Mouse (Mus musculus): ENCODE results near the gene Tyrobp. TPM values are rescaled to one million over a fixed set of nuclear protein-coding genes. Genes with fewer than 3 reads are reported as not detected.

Tyrobp gene
- polyA plus RNA-seq, 1 experiment, result 0.91 TPM

DNA sequence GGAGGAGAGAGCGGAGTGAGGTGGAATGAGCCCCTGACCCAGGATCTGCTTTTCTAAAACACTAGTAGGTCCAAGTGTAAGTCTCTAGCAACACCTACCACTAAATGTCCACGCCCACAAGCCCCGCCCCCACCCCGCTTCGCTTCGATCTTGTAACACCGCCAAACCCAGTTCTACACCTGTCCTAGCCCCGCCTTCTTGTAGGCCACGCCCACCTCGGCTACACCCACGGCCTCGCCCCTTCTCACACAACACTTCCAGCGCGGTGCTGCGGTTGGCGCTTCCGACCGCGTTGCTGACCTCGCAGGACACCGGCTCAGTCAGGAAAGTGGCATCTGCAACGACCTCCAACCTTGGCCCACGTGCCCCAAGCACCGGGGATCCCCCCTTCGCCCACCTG is 40.2 kb downstream of the Tyrobp start:
- Histone ChIP-seq H3K4me1 (ENCODE audit: control insufficient read depth) (peaks cover 12% of the 10 kb centered on the region), H3K27me3 (ENCODE audit: control insufficient read depth) (peaks cover 67% of the 10 kb centered on the region), H3K9me3 (ENCODE audit: control insufficient read depth, low read length) (no peaks in the 10 kb centered on the region), H3K4me3 (replicated peaks) (no peak overlapping the region), H3K36me3 (ENCODE audit: control insufficient read depth) (no peaks in the 10 kb centered on the region)
- TF ChIP-seq TAL1 (IDR thresholded peaks at IDR 0.05; ENCODE audit: low read length) (no peak), GATA1 (IDR thresholded peaks at IDR 0.05; ENCODE audit: low read length) (no peak)

DNA sequence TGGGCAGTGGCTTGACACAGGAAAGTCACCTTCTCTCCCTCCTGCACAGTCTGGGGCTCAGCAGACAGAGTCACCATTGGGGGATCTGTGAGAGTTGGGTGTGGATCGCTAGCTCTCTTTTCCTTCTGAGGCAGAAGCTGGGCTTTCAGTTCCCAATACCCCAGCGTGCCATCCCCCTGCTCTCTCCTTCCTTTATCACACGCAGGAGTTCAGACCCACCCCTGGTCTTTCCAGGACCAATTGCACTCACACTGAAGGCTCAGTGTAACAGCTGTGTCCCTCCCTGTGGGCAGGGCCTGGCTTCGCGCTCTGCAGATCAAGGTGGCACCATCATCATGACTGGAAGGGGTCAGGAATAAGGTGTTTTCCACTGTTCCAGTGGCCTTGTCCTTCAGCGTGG is 40.7 kb downstream of the Tyrobp start:
- TF ChIP-seq GATA1 (IDR thresholded peaks at IDR 0.05; ENCODE audit: low read length) (no peak), TAL1 (IDR thresholded peaks at IDR 0.05; ENCODE audit: low read length) (no peak)
- no peaks in the 10 kb centered on the region for H3K36me3 ChIP-seq (ENCODE audit: control insufficient read depth)
- H3K4me1 ChIP-seq (ENCODE audit: control insufficient read depth), result peaks cover 12% of the 10 kb centered on the region
- peaks cover 72% of the 10 kb centered on the region for H3K27me3 ChIP-seq (ENCODE audit: control insufficient read depth)
- H3K4me3 ChIP-seq (replicated peaks), result no peak overlapping the region
- no peaks in the 10 kb centered on the region for H3K9me3 ChIP-seq (ENCODE audit: control insufficient read depth, low read length)

DNA sequence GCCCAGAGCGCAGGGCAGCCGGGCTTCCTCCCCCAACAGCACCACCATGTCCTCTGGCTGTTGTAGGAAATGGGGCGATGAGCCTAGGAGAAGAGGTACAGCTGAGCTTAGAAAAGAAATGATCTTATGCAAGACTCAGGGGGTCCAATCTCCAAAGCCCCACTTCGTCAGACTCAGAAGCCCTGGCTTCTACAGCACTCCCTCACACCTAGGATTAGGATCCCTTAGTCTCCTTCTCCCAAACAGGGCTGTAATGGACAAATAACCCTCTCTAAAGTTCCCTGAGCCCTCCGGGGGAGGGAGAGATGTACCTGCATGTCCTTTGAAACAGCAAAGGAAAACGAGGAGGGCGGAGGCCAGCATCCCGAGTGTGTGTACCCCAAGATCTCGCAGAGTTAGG is 42.9 kb downstream of the Tyrobp start:
- no peak for TF ChIP-seq GATA1 (IDR thresholded peaks at IDR 0.05; ENCODE audit: low read length)
- no peak for TF ChIP-seq TAL1 (IDR thresholded peaks at IDR 0.05; ENCODE audit: low read length)
- Histone ChIP-seq H3K36me3 (ENCODE audit: control insufficient read depth) (no peaks in the 10 kb centered on the region), H3K9me3 (ENCODE audit: control insufficient read depth, low read length) (no peaks in the 10 kb centered on the region), H3K27me3 (ENCODE audit: control insufficient read depth) (peaks cover 86% of the 10 kb centered on the region), H3K4me1 (ENCODE audit: control insufficient read depth) (peaks cover 10% of the 10 kb centered on the region), H3K4me3 (replicated peaks) (no peak overlapping the region)

DNA sequence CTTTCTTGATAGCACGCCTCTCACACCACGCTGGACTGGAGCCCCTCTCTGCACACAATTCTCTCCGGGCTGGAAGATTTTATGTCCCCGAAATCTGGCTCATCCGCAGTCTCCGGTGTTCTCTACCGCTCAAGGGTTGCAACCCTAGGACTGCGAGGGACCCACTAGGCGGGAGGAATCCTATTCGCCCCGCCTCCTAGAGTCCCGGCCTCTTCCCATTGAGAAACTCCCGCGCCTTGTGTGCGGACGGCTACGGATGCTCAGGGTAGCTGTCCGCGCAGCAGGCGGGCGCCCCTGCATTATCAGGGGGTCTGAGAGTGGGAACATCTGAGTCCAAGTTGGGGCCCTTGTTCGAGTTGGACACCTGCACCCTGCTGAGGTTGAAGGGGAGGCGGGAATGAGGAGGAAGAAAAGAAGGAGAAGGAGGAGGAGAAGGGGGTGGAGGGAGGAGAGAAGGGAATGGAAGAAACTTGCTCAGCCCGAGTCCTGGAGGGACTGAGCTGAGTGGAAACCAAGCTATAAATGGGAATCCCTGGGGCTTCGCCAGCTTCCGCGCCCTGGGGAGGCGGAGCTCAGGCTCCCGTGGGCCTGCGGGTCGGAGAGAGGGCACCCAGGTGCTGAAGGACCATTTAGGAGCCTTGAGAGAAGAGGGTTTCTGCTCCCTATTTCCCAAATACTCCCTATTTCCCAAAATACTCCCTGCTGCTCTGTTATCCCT is 43.5 kb downstream of the Tyrobp start:
- Histone ChIP-seq H3K4me1 (ENCODE audit: control insufficient read depth) (peaks cover 10% of the 10 kb centered on the region), H3K27me3 (ENCODE audit: control insufficient read depth) (peaks cover 86% of the 10 kb centered on the region), H3K4me3 (replicated peaks) (no peak overlapping the region), H3K36me3 (ENCODE audit: control insufficient read depth) (no peaks in the 10 kb centered on the region), H3K9me3 (ENCODE audit: control insufficient read depth, low read length) (no peaks in the 10 kb centered on the region)
- TF ChIP-seq GATA1 (IDR thresholded peaks at IDR 0.05; ENCODE audit: low read length) (no peak), TAL1 (IDR thresholded peaks at IDR 0.05; ENCODE audit: low read length) (no peak)

DNA sequence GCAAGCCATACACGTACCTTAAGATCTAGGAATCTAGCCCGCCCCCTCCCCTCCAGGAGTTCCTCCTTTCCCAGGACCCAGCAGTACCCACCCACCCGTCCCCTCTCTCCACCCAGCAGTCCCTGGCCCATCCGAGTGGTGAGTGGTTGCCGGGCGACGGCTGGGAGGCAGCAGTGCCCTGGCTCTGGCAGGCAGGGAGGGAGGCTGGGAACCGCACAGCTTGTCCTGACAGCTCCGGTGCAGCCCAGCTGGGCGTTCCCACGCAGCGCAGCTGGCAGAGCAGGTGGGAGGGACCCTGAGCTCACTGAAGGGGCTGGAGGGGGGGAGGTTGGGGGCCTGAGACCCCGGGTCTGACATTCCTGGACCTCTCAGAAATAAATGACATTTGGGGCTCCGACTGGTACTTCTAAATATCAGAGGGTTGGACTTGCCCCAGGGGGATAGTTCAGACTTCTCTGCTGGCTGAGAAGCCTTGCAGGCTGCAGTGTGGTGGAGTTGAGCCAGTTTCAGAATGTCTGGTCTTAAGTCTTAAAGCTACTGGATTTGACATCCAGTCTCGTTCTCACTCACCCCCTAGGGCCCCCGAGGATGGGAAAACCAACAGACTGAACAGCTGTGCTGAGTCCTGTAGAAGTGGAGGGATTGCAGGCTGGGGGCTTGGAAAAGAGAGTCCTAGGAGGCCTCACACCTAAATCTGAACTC is 44.2 kb downstream of the Tyrobp start, which contains the start of the genes Kirrel2 and Nphs1:
TSS of gene Kirrel2 (minus strand) at position 62 of the 702 bp plus-strand sequence.
TSS of gene Nphs1 (plus strand) at position 687 of the 702 bp plus-strand sequence.
- no peak within 1 kb of the TSS for H3K4me3 ChIP-seq (replicated peaks)
- peaks cover 10% of the 10 kb centered on the region for H3K4me1 ChIP-seq (ENCODE audit: control insufficient read depth)
- no peaks in the 10 kb centered on the region for H3K36me3 ChIP-seq (ENCODE audit: control insufficient read depth)
- TF ChIP-seq TAL1 (IDR thresholded peaks at IDR 0.05; ENCODE audit: low read length) (no peak), GATA1 (IDR thresholded peaks at IDR 0.05; ENCODE audit: low read length) (no peak)
- H3K9me3 ChIP-seq (ENCODE audit: control insufficient read depth, low read length), result no peaks in the 10 kb centered on the region
- H3K27me3 ChIP-seq (ENCODE audit: control insufficient read depth), result peaks cover 85% of the 10 kb centered on the region

DNA sequence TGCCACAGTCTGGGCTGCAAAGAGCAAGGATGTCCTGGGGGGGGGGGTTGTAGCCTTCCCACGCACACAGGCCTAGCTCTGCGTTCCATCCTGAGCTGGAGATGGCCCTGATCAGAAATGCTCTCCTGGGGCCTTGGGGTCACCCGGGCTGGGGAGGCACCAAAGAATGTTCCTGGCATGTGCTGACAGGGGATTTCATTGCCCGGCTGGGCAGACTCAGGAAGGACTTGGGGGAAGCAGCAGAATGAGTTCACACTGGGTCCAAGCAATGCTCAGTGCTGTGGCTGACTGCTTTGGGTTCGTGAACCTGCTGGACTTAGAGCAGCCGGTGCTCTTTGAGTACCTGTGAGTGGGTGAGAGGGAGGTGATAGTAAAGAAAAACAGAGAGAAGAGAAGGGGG is 45.9 kb downstream of the Tyrobp start:
- Histone ChIP-seq H3K4me3 (replicated peaks) (no peak overlapping the region), H3K27me3 (ENCODE audit: control insufficient read depth) (peaks cover 76% of the 10 kb centered on the region), H3K36me3 (ENCODE audit: control insufficient read depth) (no peaks in the 10 kb centered on the region), H3K9me3 (ENCODE audit: control insufficient read depth, low read length) (no peaks in the 10 kb centered on the region), H3K4me1 (ENCODE audit: control insufficient read depth) (no peaks in the 10 kb centered on the region)
- TF ChIP-seq GATA1 (IDR thresholded peaks at IDR 0.05; ENCODE audit: low read length) (no peak), TAL1 (IDR thresholded peaks at IDR 0.05; ENCODE audit: low read length) (no peak)

DNA sequence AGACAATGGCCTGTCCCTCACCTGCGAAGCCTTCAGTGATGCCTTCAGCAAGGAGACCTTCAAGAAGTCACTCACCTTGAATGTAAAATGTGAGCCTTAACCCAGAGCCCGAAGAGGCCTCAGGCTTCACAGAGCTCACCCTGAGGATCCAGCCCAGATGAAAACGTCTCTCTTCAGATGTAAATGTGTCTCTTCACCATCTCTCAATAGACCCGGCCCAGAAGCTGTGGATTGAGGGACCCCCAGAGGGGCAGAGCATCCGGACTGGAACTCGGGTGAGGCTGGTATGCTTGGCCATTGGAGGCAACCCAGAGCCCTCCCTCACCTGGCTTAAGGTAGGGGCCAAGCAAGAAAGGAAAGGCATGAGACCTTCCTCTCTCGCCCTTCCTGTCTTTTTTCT is 50.0 kb downstream of the Tyrobp start:
- no peaks in the 10 kb centered on the region for H3K4me1 ChIP-seq (ENCODE audit: control insufficient read depth)
- H3K27me3 ChIP-seq (ENCODE audit: control insufficient read depth), result peaks cover 71% of the 10 kb centered on the region
- no peaks in the 10 kb centered on the region for H3K36me3 ChIP-seq (ENCODE audit: control insufficient read depth)
- H3K9me3 ChIP-seq (ENCODE audit: control insufficient read depth, low read length), result no peaks in the 10 kb centered on the region
- H3K4me3 ChIP-seq (replicated peaks), result no peak overlapping the region
- no peak for TF ChIP-seq TAL1 (IDR thresholded peaks at IDR 0.05; ENCODE audit: low read length)
- no peak for TF ChIP-seq GATA1 (IDR thresholded peaks at IDR 0.05; ENCODE audit: low read length)

DNA sequence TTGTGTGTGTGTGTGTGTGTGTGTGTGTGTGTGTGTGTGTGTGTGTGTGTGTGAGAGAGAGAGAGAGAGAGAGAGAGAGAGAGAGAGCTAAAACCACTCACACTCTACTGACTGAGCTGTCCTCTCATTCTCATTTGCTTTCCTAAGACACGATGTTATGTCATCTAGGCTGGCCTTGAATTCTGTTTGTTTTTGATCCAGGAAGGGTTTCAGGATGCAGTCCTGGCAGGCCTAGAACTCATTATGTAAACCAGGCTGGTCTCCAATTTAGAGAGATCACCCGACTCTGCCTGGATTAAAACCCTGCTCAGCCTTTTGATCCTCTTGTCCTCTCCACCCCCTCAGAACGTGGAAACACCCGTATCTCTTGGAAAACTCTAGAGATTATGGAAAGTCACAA is 50.4 kb downstream of the Tyrobp start:
- Histone ChIP-seq H3K4me1 (ENCODE audit: control insufficient read depth) (no peaks in the 10 kb centered on the region), H3K9me3 (ENCODE audit: control insufficient read depth, low read length) (no peaks in the 10 kb centered on the region), H3K27me3 (ENCODE audit: control insufficient read depth) (peaks cover 69% of the 10 kb centered on the region), H3K4me3 (replicated peaks) (no peak overlapping the region), H3K36me3 (ENCODE audit: control insufficient read depth) (no peaks in the 10 kb centered on the region)
- TF ChIP-seq GATA1 (IDR thresholded peaks at IDR 0.05; ENCODE audit: low read length) (no peak), TAL1 (IDR thresholded peaks at IDR 0.05; ENCODE audit: low read length) (no peak)

DNA sequence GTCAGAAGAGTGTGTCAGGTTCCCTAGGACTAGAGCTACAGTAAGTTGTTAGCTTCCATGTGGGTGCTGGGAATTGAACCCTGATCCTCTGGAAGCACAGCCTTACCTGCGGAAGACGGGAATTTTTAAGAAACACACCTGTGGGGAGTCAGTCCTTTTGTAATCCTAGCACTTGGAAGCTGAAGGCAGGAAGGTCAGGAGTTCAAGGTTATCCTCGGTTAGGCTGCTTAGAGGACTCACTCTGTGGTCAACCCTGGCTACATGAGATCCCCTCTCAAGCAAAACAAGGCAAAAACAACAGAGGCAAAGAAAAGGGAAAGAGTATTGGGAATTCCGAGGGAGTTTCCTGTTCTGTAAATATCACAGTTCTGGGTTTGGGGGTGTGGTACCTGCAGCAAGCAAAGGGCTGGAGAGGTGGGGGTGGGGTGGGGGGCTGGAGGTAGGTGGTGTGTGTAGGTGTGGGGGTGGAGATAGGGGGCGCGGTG is 51.3 kb downstream of the Tyrobp start:
- Histone ChIP-seq H3K27me3 (ENCODE audit: control insufficient read depth) (peaks cover 62% of the 10 kb centered on the region), H3K9me3 (ENCODE audit: control insufficient read depth, low read length) (no peaks in the 10 kb centered on the region), H3K36me3 (ENCODE audit: control insufficient read depth) (no peaks in the 10 kb centered on the region), H3K4me3 (replicated peaks) (no peak overlapping the region), H3K4me1 (ENCODE audit: control insufficient read depth) (no peaks in the 10 kb centered on the region)
- TF ChIP-seq GATA1 (IDR thresholded peaks at IDR 0.05; ENCODE audit: low read length), result no peak
- no peak for TF ChIP-seq TAL1 (IDR thresholded peaks at IDR 0.05; ENCODE audit: low read length)

Other genes with a start within 250 kb of the Tyrobp start
- 0.14 and 0.46 TPM in 2 replicates for gene Zfp146, start 244.0 kb upstream of the Tyrobp start, polyA plus RNA-seq (2012)
- gene Cox7a1, start 229.6 kb upstream of the Tyrobp start, polyA plus RNA-seq (2012), result 0.12 TPM in 1 of 2 replicates, not detected in the other
- gene Capns1, start 214.9 kb upstream of the Tyrobp start, polyA plus RNA-seq (2012), result 17.1 and 21.2 TPM in 2 replicates
- 9.4 and 10.9 TPM in 2 replicates for gene Polr2i, start 181.8 kb upstream of the Tyrobp start, polyA plus RNA-seq (2012)
- 2.6 and 4.1 TPM in 2 replicates for gene Tbcb, start 181.5 kb upstream of the Tyrobp start, polyA plus RNA-seq (2012)
- gene Ovol3, start 178.0 kb upstream of the Tyrobp start, polyA plus RNA-seq (2012), result not detected in 2 replicates
- 0.04 TPM in 1 of 2 replicates, not detected in the other for gene Thap8, start 133.7 kb upstream of the Tyrobp start, polyA plus RNA-seq (2012)
- 14.8 and 30.0 TPM in 2 replicates for gene Wdr62, start 133.3 kb upstream of the Tyrobp start, polyA plus RNA-seq (2012)
- not detected in 2 replicates for gene Clip3, start 122.0 kb upstream of the Tyrobp start, polyA plus RNA-seq (2012)
- 2.1 and 2.8 TPM in 2 replicates for gene Alkbh6, start 105.0 kb upstream of the Tyrobp start, polyA plus RNA-seq (2012)
- 0.04 and 0.13 TPM in 2 replicates for gene Syne4, start 99.0 kb upstream of the Tyrobp start, polyA plus RNA-seq (2012)
- not detected in 2 replicates for gene E130208F15Rik, start 92.0 kb upstream of the Tyrobp start, polyA plus RNA-seq (2012)
- 0.45 and 0.47 TPM in 2 replicates for gene Sdhaf1, start 89.9 kb upstream of the Tyrobp start, polyA plus RNA-seq (2012)
- 0.05 TPM in 1 of 2 replicates, not detected in the other for gene Lrfn3, start 51.0 kb upstream of the Tyrobp start, polyA plus RNA-seq (2012)
- gene Hcst, start 6.1 kb downstream of the Tyrobp start, polyA plus RNA-seq (2012), result not detected in 2 replicates
- gene Nfkbid, start 8.0 kb downstream of the Tyrobp start, polyA plus RNA-seq (2012), result 0.23 and 0.30 TPM in 2 replicates
- gene Aplp1, start 31.8 kb downstream of the Tyrobp start, polyA plus RNA-seq (2012), result 0.13 and 0.33 TPM in 2 replicates
- 0.02 and 0.05 TPM in 2 replicates for gene Kirrel2, start 43.9 kb downstream of the Tyrobp start, polyA plus RNA-seq (2012)
- gene Nphs1, start 44.6 kb downstream of the Tyrobp start, polyA plus RNA-seq (2012), result not detected in 2 replicates
- gene Prodh2, start 79.9 kb downstream of the Tyrobp start, polyA plus RNA-seq (2012), result 0.11 and 0.36 TPM in 2 replicates
- 11.7 and 13.0 TPM in 2 replicates for gene Arhgap33, start 121.3 kb downstream of the Tyrobp start, polyA plus RNA-seq (2012)
- 3.7 and 6.8 TPM in 2 replicates for gene Hspb6, start 138.4 kb downstream of the Tyrobp start, polyA plus RNA-seq (2012)
- gene Proser3, start 138.5 kb downstream of the Tyrobp start, polyA plus RNA-seq (2012), result 1.9 and 2.3 TPM in 2 replicates
- 14.5 and 17.0 TPM in 2 replicates for gene Lin37, start 146.1 kb downstream of the Tyrobp start, polyA plus RNA-seq (2012)
- 5.6 and 7.7 TPM in 2 replicates for gene U2af1l4, start 149.5 kb downstream of the Tyrobp start, polyA plus RNA-seq (2012)
- gene Gm49396, start 149.6 kb downstream of the Tyrobp start, polyA plus RNA-seq (2012), result 0.15 and 0.18 TPM in 2 replicates
- 8.0 and 8.9 TPM in 2 replicates for gene Psenen, start 149.9 kb downstream of the Tyrobp start, polyA plus RNA-seq (2012)
- 0.61 and 1.5 TPM in 2 replicates for gene Igflr1, start 151.7 kb downstream of the Tyrobp start, polyA plus RNA-seq (2012)
- gene Kmt2b, start 175.0 kb downstream of the Tyrobp start, polyA plus RNA-seq (2012), result 5.2 and 6.8 TPM in 2 replicates
- 0.07 and 0.20 TPM in 2 replicates for gene Zbtb32, start 185.1 kb downstream of the Tyrobp start, polyA plus RNA-seq (2012)
- gene Upk1a, start 199.1 kb downstream of the Tyrobp start, polyA plus RNA-seq (2012), result 0.10 and 0.14 TPM in 2 replicates
- gene Cox6b1, start 212.4 kb downstream of the Tyrobp start, polyA plus RNA-seq (2012), result 15.7 and 23.9 TPM in 2 replicates
- not detected in 2 replicates for gene Etv2, start 222.1 kb downstream of the Tyrobp start, polyA plus RNA-seq (2012)
- 22.7 and 23.2 TPM in 2 replicates for gene Rbm42, start 236.6 kb downstream of the Tyrobp start, polyA plus RNA-seq (2012)

Data from erythroblast, embryonic 14.5 days (primary cell).